Mouse (Mus musculus) layer of hippocampus, adult 11-12 months (tissue): ENCODE measurements around the gene Epha2.

ENCODE experiments used
- DNase-seq: peaks from one replicate; pipeline ENCODE4 v3.0.0; 2022; ENCODE audit warnings: low spot score

Gene Epha2

GRCm38 (mm10) chr4:141303402-141304222 lies 2.6 kb downstream of the Epha2 start:
- no peak for DNase-seq

GRCm38 (mm10) chr4:141304223-141304611 lies 3.2 kb downstream of the Epha2 start:
- no peak for DNase-seq

- no peak for DNase-seq
Observed at GRCm38 (mm10) chr4:141306057-141306456, 5.0 kb downstream of the Epha2 start.

GRCm38 (mm10) chr4:141308381-141308780 lies 7.3 kb downstream of the Epha2 start:
- DNase-seq: no peak

- no peak for DNase-seq
Observed at GRCm38 (mm10) chr4:141308857-141309772, 8.1 kb downstream of the Epha2 start.

- DNase-seq: no peak
Observed at GRCm38 (mm10) chr4:141309773-141310145, 8.7 kb downstream of the Epha2 start.

- DNase-seq: no peak
Observed at GRCm38 (mm10) chr4:141310191-141310606, 9.2 kb downstream of the Epha2 start.

- DNase-seq: no peak
Observed at GRCm38 (mm10) chr4:141311078-141311477, 10.0 kb downstream of the Epha2 start.

GRCm38 (mm10) chr4:141311506-141311905 lies 10.5 kb downstream of the Epha2 start:
- DNase-seq: no peak

- no peak for DNase-seq
Observed at GRCm38 (mm10) chr4:141311908-141312307, 10.9 kb downstream of the Epha2 start.

- no peak for DNase-seq
Observed at GRCm38 (mm10) chr4:141312513-141313131, 11.6 kb downstream of the Epha2 start.

- no peak for DNase-seq
Observed at GRCm38 (mm10) chr4:141313481-141313880, 12.4 kb downstream of the Epha2 start.

- DNase-seq: no peak
Observed at GRCm38 (mm10) chr4:141313924-141314323, 12.9 kb downstream of the Epha2 start.

GRCm38 (mm10) chr4:141314745-141315144 lies 13.7 kb downstream of the Epha2 start:
- DNase-seq: no peak

GRCm38 (mm10) chr4:141316023-141316422 lies 15.0 kb downstream of the Epha2 start:
- DNase-seq: no peak

- no peak for DNase-seq
Observed at GRCm38 (mm10) chr4:141316498-141317180, 15.6 kb downstream of the Epha2 start.

GRCm38 (mm10) chr4:141317914-141318313 lies 16.9 kb downstream of the Epha2 start:
- DNase-seq: no peak

- no peak for DNase-seq
Observed at GRCm38 (mm10) chr4:141322526-141322925, 21.5 kb downstream of the Epha2 start.

GRCm38 (mm10) chr4:141324771-141325191 lies 23.7 kb downstream of the Epha2 start:
- DNase-seq: no peak

GRCm38 (mm10) chr4:141325636-141326035 lies 24.6 kb downstream of the Epha2 start:
- DNase-seq: no peak

GRCm38 (mm10) chr4:141327075-141327474 lies 26.0 kb downstream of the Epha2 start:
- no peak for DNase-seq

GRCm38 (mm10) chr4:141328742-141329141 lies 27.7 kb downstream of the Epha2 start:
- DNase-seq: no peak
